Mouse (Mus musculus) kidney, postnatal 0 days (tissue): ENCODE measurements around the gene Creb5. TPM values are rescaled to one million over a fixed set of nuclear protein-coding genes. Genes with fewer than 3 reads are reported as not detected.

Source experiments
- ATAC-seq: fragments of 200-750 bp; cut with Nextera tagmentation; replicated peaks from 2 replicates; pipeline ENCODE4 v1.8.0; 2017; ENCODE audit warnings: low read depth, moderate number of reproducible peaks, moderate TSS enrichment, moderate library complexity; ENCODE audit not compliant: low FRiP score
- DNase-seq: peaks from one replicate; pipeline ENCODE4 v3.0.0-alpha.2; 2016; ENCODE audit warnings: low spot score
- H3K27ac ChIP-seq: fragments of 300-500 bp; sonication (generic); 2 replicates; pipeline ENCODE4 v1.5.1; 2014; ENCODE audit warnings: mild to moderate bottlenecking
- H3K27me3 ChIP-seq: fragments of 300-500 bp; sonication (generic); 2 replicates; pipeline ENCODE4 v1.6.1; 2014; ENCODE audit warnings: low read length, mixed read lengths; ENCODE audit not compliant: insufficient read depth
- H3K36me3 ChIP-seq: fragments of 300-500 bp; sonication (generic); 2 replicates; pipeline ENCODE4 v1.6.1; 2014; ENCODE audit warnings: low read length, mixed read lengths; ENCODE audit not compliant: insufficient read depth
- H3K4me1 ChIP-seq: fragments of 300-500 bp; sonication (generic); replicated peaks from 2 replicates; pipeline ENCODE4 v1.6.1; 2014; ENCODE audit warnings: antibody characterized with exemption, low read length, mixed read lengths; ENCODE audit not compliant: insufficient read depth
- H3K4me2 ChIP-seq: fragments of 300-500 bp; sonication (generic); 2 replicates; pipeline ENCODE4 v1.6.1; 2014; ENCODE audit warnings: mild to moderate bottlenecking, low read length, moderate library complexity, mixed read lengths
- H3K4me3 ChIP-seq: fragments of 300-500 bp; sonication (generic); replicated peaks from 2 replicates; pipeline ENCODE4 v1.5.1; 2014; ENCODE audit warnings: low read depth, low read length
- H3K9ac ChIP-seq: fragments of 300-500 bp; sonication (generic); 2 replicates; pipeline ENCODE4 v1.6.1; 2014; ENCODE audit warnings: low read depth, low read length
- H3K9me3 ChIP-seq: fragments of 300-500 bp; sonication (generic); replicated peaks from 2 replicates; pipeline ENCODE4 v1.6.1; 2016; ENCODE audit warnings: low read length, inconsistent platforms, mixed read lengths
- CTCF ChIP-seq: IDR thresholded peaks from 2 replicates; pipeline ENCODE4 v1.5.1; 2016; ENCODE audit warnings: antibody characterized with exemption, low read depth, mild to moderate bottlenecking, moderate library complexity
- WGBS: fragments of 180-500 bp; shearing (Covaris S2); extraction: QIAGEN DNeasy Blood & Tissue Kit; methylation state at CpG from one replicate; pipeline ENCODE4 v1.1.7; 2014; 5-methylcytosine and 5-hydroxymethylcytosine counted together
- polyA plus RNA-seq: library from polyadenylated mRNA; unstranded; fragments of >200 nt; fragmentation: Nextera tagmentation; extraction: Ambion mirVana; gene quantifications from 2 replicates; pipeline ENCODE4 v1.2.1, GENCODE M21; 2015

Creb5 gene
- polyA plus RNA-seq, 1 experiment from 2014 or later, result 1.6 TPM

GRCm38 (mm10) chr6:53363535-53363934, 76.5 kb downstream of the Creb5 start:
- TF ChIP-seq CTCF, result no peak
- peaks cover 7% of the 10 kb centered on the region; the same call in 1 of the 2 replicates for H3K4me1 ChIP-seq
- ATAC-seq (no peak), DNase-seq (no peak)
- no peak overlapping the region for H3K4me3 ChIP-seq
- H3K36me3 ChIP-seq, result no peaks in the 10 kb centered on the region
- no peak overlapping the region for H3K4me2 ChIP-seq
- WGBS, result 38% methylated on average over 5 of the region's 5 CpGs
- no peaks in the 10 kb centered on the region for H3K9me3 ChIP-seq
- H3K9ac ChIP-seq, result no peak overlapping the region
- H3K27me3 ChIP-seq, result no peaks in the 10 kb centered on the region
- no peak overlapping the region for H3K27ac ChIP-seq

- Histone ChIP-seq H3K9ac (no peak overlapping the region), H3K36me3 (no peaks in the 10 kb centered on the region), H3K4me3 (no peak overlapping the region), H3K4me2 (no peak overlapping the region), H3K4me1 (peaks cover 7% of the 10 kb centered on the region; the same call in 1 of the 2 replicates), H3K9me3 (no peaks in the 10 kb centered on the region), H3K27ac (no peak overlapping the region), H3K27me3 (no peaks in the 10 kb centered on the region)
- DNase-seq (peak; percentile 74), ATAC-seq (no peak)
- TF ChIP-seq CTCF, result no peak
- WGBS, result 13% methylated on average over 4 of the region's 4 CpGs
Observed at GRCm38 (mm10) chr6:53363981-53364391, 76.9 kb downstream of the Creb5 start.

- H3K4me2 ChIP-seq, result no peak overlapping the region
- H3K9me3 ChIP-seq, result no peaks in the 10 kb centered on the region
- H3K27me3 ChIP-seq, result no peaks in the 10 kb centered on the region
- no peak overlapping the region for H3K9ac ChIP-seq
- TF ChIP-seq CTCF, result no peak
- H3K4me3 ChIP-seq, result no peak overlapping the region
- no peak overlapping the region for H3K27ac ChIP-seq
- 91% methylated on average over 5 of the region's 5 CpGs for WGBS
- H3K36me3 ChIP-seq, result no peaks in the 10 kb centered on the region
- ATAC-seq, result no peak
- no peaks in the 10 kb centered on the region; the same call in 1 of the 2 replicates for H3K4me1 ChIP-seq
- no peak for DNase-seq
Observed at GRCm38 (mm10) chr6:53369147-53369546, 82.1 kb downstream of the Creb5 start.

GRCm38 (mm10) chr6:53369928-53370327, 82.9 kb downstream of the Creb5 start:
- no peak overlapping the region for H3K4me3 ChIP-seq
- 84% methylated on average over 5 of the region's 5 CpGs for WGBS
- no peak for TF ChIP-seq CTCF
- H3K4me1 ChIP-seq, result no peaks in the 10 kb centered on the region; the same call in 1 of the 2 replicates
- no peaks in the 10 kb centered on the region for H3K36me3 ChIP-seq
- DNase-seq, result no peak
- no peaks in the 10 kb centered on the region for H3K27me3 ChIP-seq
- no peaks in the 10 kb centered on the region for H3K9me3 ChIP-seq
- ATAC-seq, result no peak
- H3K27ac ChIP-seq, result no peak overlapping the region
- H3K4me2 ChIP-seq, result no peak overlapping the region
- H3K9ac ChIP-seq, result no peak overlapping the region

DNA sequence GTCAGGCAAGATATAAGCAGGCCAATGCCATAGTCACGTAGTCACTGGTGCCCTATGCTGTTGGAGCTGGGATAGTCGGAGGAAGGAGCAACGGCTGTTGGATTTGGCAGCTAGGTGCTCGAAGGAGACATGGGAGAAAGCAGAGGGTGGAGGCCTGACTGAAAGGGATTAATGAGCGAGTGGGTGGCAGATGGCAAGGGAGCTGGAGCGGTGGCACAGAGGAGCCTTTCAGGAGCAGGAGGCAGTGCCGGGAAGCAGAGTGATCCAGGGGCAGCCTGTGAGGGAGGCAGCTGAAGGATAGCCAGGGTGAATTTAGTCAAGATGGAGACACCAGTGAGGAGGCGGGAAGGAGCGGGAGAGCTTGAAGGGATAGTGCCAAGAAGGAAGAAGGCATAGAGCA, 84.9 kb downstream of the Creb5 start:
- no peak for ATAC-seq
- Histone ChIP-seq H3K4me3 (no peak overlapping the region), H3K36me3 (no peaks in the 10 kb centered on the region), H3K4me1 (no peaks in the 10 kb centered on the region), H3K27me3 (no peaks in the 10 kb centered on the region), H3K27ac (no peak overlapping the region), H3K9ac (no peak overlapping the region), H3K4me2 (no peak overlapping the region), H3K9me3 (no peaks in the 10 kb centered on the region)
- WGBS, result 92% methylated on average over 9 of the region's 9 CpGs
- no peak for DNase-seq
- TF ChIP-seq CTCF, result no peak

GRCm38 (mm10) chr6:53374315-53374941, 87.4 kb downstream of the Creb5 start:
- DNase-seq (no peak), ATAC-seq (no peak)
- no peak overlapping the region for H3K4me2 ChIP-seq
- H3K4me1 ChIP-seq, result no peaks in the 10 kb centered on the region
- no peak for TF ChIP-seq CTCF
- H3K36me3 ChIP-seq, result no peaks in the 10 kb centered on the region
- H3K9ac ChIP-seq, result no peak overlapping the region
- H3K4me3 ChIP-seq, result no peak overlapping the region
- 41% methylated on average over 3 of the region's 3 CpGs for WGBS
- no peaks in the 10 kb centered on the region for H3K27me3 ChIP-seq
- no peak overlapping the region for H3K27ac ChIP-seq
- no peaks in the 10 kb centered on the region for H3K9me3 ChIP-seq

- DNase-seq (no peak), ATAC-seq (no peak)
- Histone ChIP-seq H3K4me3 (no peak overlapping the region), H3K27ac (no peak overlapping the region), H3K4me2 (no peak overlapping the region), H3K9ac (no peak overlapping the region), H3K36me3 (no peaks in the 10 kb centered on the region), H3K9me3 (no peaks in the 10 kb centered on the region), H3K4me1 (peaks cover 2% of the 10 kb centered on the region; the same call in 1 of the 2 replicates), H3K27me3 (no peaks in the 10 kb centered on the region)
- TF ChIP-seq CTCF, result no peak
- WGBS, result 94% methylated on average over 5 of the region's 5 CpGs
Observed at GRCm38 (mm10) chr6:53389277-53389676, 102.2 kb downstream of the Creb5 start.
